Mouse (Mus musculus): ENCODE data around the gene Rpl39.

- TF ChIP-seq CTCF (IDR thresholded peaks at IDR 0.05; ENCODE audit: extremely low read depth, insufficient read depth, insufficient read length, insufficient replicate concordance) (no peak), POLR2A (IDR thresholded peaks at IDR 0.05; ENCODE audit: low read depth, low read length) (no peak)
Measured at GRCm38 (mm10) chrX:37063902-37064301, 21.3 kb downstream of the Rpl39 start.
